Mouse (Mus musculus) midbrain, embryonic 16.5 days (tissue): Measurements from ENCODE around the gene Pth2. TPM values are rescaled to one million over a fixed set of nuclear protein-coding genes. Genes with fewer than 3 reads are reported as not detected.

Experiments used
- ATAC-seq: fragments of 200-750 bp; cut with Nextera tagmentation; 2 replicates; pipeline ENCODE4 v1.8.0; 2017; ENCODE audit warnings: moderate TSS enrichment
- H3K27ac ChIP-seq: fragments of 300-500 bp; sonication (generic); 2 replicates; pipeline ENCODE4 v1.5.1; 2014; ENCODE audit warnings: mild to moderate bottlenecking, low read length, mixed read lengths
- H3K27me3 ChIP-seq: fragments of 300-500 bp; sonication (generic); 2 replicates; pipeline ENCODE4 v1.6.1; 2014; ENCODE audit warnings: low read depth, low read length, mixed read lengths; ENCODE audit not compliant: control insufficient read depth, insufficient read depth
- H3K36me3 ChIP-seq: fragments of 300-500 bp; sonication (generic); 2 replicates; pipeline ENCODE4 v1.6.1; 2014; ENCODE audit warnings: mild to moderate bottlenecking, low read length, moderate library complexity, mixed read lengths; ENCODE audit not compliant: control insufficient read depth, insufficient read depth
- H3K4me1 ChIP-seq: fragments of 300-500 bp; sonication (generic); 2 replicates; pipeline ENCODE4 v1.6.1; 2014; ENCODE audit warnings: mild to moderate bottlenecking, low read length, mixed read lengths; ENCODE audit not compliant: control insufficient read depth, insufficient read depth
- H3K4me2 ChIP-seq: fragments of 300-500 bp; sonication (generic); 2 replicates; pipeline ENCODE4 v1.6.1; 2014; ENCODE audit warnings: mild to moderate bottlenecking, low read length, mixed read lengths
- H3K4me3 ChIP-seq: fragments of 300-500 bp; sonication (generic); 2 replicates; pipeline ENCODE4 v1.5.1; 2014; ENCODE audit warnings: low read depth, mild to moderate bottlenecking, low read length, moderate library complexity, mixed read lengths
- H3K9ac ChIP-seq: fragments of 300-500 bp; sonication (generic); 2 replicates; pipeline ENCODE4 v1.6.1; 2014; ENCODE audit warnings: low read depth, low read length, mixed read lengths
- H3K9me3 ChIP-seq: fragments of 300-500 bp; sonication (generic); replicated peaks from 2 replicates; pipeline ENCODE4 v1.6.1; 2014; ENCODE audit warnings: mild to moderate bottlenecking, low read length, mixed read lengths; ENCODE audit not compliant: control insufficient read depth, poor library complexity, severe bottlenecking
- WGBS: fragments of 180-500 bp; shearing (Covaris S2); extraction: QIAGEN DNeasy Blood & Tissue Kit; methylation state at CpG from one replicate; pipeline ENCODE4 v1.1.7; 2014; 5-methylcytosine and 5-hydroxymethylcytosine counted together
- polyA plus RNA-seq: library from polyadenylated mRNA; unstranded; fragments of >200 nt; fragmentation: Nextera tagmentation; extraction: Ambion mirVana; gene quantifications from 2 replicates; pipeline ENCODE4 v1.2.1, GENCODE M21; 2015

Gene Pth2
- polyA plus RNA-seq, result 1.1 and 1.2 TPM in 2 replicates

DNA sequence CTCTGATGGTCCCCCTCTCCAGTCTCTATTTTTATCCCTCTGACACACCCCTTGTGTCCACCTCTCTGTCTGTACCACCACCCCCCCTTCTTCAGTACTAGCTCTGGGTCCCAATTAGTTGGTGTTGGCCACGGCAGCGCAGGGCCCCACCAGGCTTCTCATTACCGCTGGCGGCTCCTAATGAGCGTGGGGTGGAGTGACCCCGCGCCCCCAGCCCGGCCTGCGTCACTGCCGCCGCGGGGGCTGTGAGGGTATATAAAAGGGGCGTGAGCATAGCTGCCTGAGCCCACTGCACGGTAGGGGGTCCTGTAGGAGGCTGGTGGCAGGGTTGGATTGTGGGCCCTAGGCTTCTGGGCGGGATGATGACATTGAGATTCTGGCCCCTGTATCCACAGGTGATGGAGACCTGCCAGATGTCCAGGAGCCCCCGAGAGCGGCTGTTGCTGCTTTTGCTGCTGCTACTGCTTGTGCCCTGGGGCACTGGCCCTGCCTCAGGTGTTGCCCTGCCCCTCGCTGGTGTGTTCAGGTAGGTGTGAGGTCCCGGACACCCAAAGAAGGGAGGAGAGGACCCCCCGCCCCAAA lies at the start of gene Pth2:
Gene Pth2, plus strand, starts transcription at position 100 of the 582 bp plus-strand sequence.
- Histone ChIP-seq H3K9ac (peak within 1 kb of the TSS; percentile 56; the same call in 1 of the 2 replicates), H3K27me3 (peaks cover 81% of the 10 kb centered on the region), H3K27ac (no peak within 1 kb of the TSS), H3K4me1 (peaks cover 19% of the 10 kb centered on the region), H3K36me3 (no peaks in the 10 kb centered on the region), H3K4me3 (peak within 1 kb of the TSS; percentile 42), H3K9me3 (no peaks in the 10 kb centered on the region), H3K4me2 (peak within 1 kb of the TSS; percentile 76)
- WGBS, result 21% methylated on average over 20 of the region's 20 CpGs
- no peak for ATAC-seq

DNA sequence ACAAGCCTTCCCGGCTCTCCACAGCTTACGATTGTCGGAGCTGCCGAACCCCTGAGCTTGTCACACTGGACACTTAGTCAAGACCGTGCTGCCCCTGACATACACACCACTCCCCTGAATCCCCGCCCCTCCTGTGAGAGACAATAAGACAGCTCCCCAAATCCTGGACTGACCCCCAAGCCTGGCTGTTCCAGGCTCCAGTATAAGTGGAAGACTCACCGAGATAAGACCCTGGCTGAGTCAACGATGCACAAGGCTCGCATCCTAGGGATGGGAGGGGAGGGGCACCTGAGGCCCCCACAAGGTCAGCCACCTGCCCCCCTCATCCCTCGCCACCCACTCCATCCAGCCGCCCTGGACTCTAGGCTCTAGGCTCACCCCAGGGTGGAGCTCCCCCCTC lies 48.9 kb upstream of the Pth2 start:
- WGBS, result 76% methylated on average over 11 of the region's 11 CpGs
- no peak overlapping the region for H3K4me3 ChIP-seq
- H3K27me3 ChIP-seq, result peaks cover 7% of the 10 kb centered on the region
- no peaks in the 10 kb centered on the region; the same call in 1 of the 2 replicates for H3K9me3 ChIP-seq
- H3K36me3 ChIP-seq, result peaks cover under 1% of the 10 kb centered on the region; the same call in 1 of the 2 replicates
- H3K9ac ChIP-seq, result no peak overlapping the region
- no peak for ATAC-seq
- H3K4me1 ChIP-seq, result peaks cover 19% of the 10 kb centered on the region
- no peak overlapping the region for H3K4me2 ChIP-seq
- no peak overlapping the region for H3K27ac ChIP-seq

- Histone ChIP-seq H3K27me3 (peaks cover 14% of the 10 kb centered on the region), H3K36me3 (no peaks in the 10 kb centered on the region), H3K9me3 (no peaks in the 10 kb centered on the region; the same call in 1 of the 2 replicates), H3K4me3 (no peak overlapping the region), H3K4me2 (no peak overlapping the region), H3K9ac (no peak overlapping the region), H3K4me1 (peaks cover 10% of the 10 kb centered on the region), H3K27ac (no peak overlapping the region)
- no peak for ATAC-seq
- 74% methylated on average over 8 of the region's 8 CpGs for WGBS
Measured at GRCm38 (mm10) chr7:45133446-45134159, 47.2 kb upstream of the Pth2 start.

DNA sequence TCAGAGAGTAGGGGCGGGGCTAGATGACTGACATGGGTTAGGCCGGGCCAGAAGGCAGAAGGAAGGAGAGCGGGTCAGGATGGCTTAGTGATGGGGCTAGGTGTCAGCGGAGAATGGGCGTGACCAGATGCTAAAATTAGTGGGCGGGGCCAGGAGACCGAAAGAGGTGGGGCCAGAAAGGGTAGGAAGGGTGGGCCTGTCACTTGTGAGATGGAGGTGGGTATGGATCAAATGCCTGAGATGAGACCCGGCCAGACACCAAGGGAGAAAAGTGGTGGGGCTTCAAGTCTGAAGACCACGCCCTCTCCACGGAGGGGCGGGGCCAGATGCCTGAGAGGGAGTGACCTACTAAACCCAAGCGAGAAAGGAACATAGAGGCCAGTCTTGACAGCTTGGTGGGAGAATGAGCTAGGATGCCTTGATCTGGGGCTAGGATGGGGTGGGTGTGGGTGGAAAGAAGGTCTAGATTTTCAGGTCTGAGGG lies 46.2 kb upstream of the Pth2 start:
- Histone ChIP-seq H3K4me1 (peaks cover 6% of the 10 kb centered on the region), H3K36me3 (no peaks in the 10 kb centered on the region), H3K4me2 (no peak overlapping the region), H3K27me3 (peaks cover 14% of the 10 kb centered on the region), H3K27ac (no peak overlapping the region), H3K4me3 (no peak overlapping the region), H3K9me3 (no peaks in the 10 kb centered on the region; the same call in 1 of the 2 replicates), H3K9ac (no peak overlapping the region)
- no peak for ATAC-seq
- 5% methylated on average over 12 of the region's 12 CpGs for WGBS

- Histone ChIP-seq H3K9me3 (no peaks in the 10 kb centered on the region; the same call in 1 of the 2 replicates), H3K4me1 (peaks cover 4% of the 10 kb centered on the region; the same call in 1 of the 2 replicates), H3K4me2 (no peak overlapping the region), H3K27me3 (peaks cover 14% of the 10 kb centered on the region), H3K9ac (peak overlapping the region; percentile 68; the same call in 1 of the 2 replicates), H3K4me3 (no peak overlapping the region), H3K27ac (no peak overlapping the region), H3K36me3 (no peaks in the 10 kb centered on the region)
- no peak for ATAC-seq
- 85% methylated on average over 3 of the region's 3 CpGs for WGBS
Measured at GRCm38 (mm10) chr7:45135370-45135769, 45.4 kb upstream of the Pth2 start.

- no peak within 1 kb of the TSS for H3K27ac ChIP-seq
- H3K4me3 ChIP-seq, result peak within 1 kb of the TSS; percentile 41
- H3K9me3 ChIP-seq, result no peaks in the 10 kb centered on the region; the same call in 1 of the 2 replicates
- WGBS, result 6% methylated on average over 29 of the region's 29 CpGs
- ATAC-seq, result peak; percentile 77
- H3K9ac ChIP-seq, result peak within 1 kb of the TSS; percentile 68
- peaks cover 14% of the 10 kb centered on the region for H3K27me3 ChIP-seq
- peak within 1 kb of the TSS; percentile 68 for H3K4me2 ChIP-seq
- no peaks in the 10 kb centered on the region for H3K36me3 ChIP-seq
- peaks cover 4% of the 10 kb centered on the region; the same call in 1 of the 2 replicates for H3K4me1 ChIP-seq
Measured at GRCm38 (mm10) chr7:45135993-45136567, 44.7 kb upstream of the Pth2 start, which contains the start of the genes Gm45713 and Flt3l. Gene Gm45713, minus strand, starts transcription at chr7:45136231. Gene Flt3l, minus strand, starts transcription at chr7:45136432.

GRCm38 (mm10) chr7:45137171-45138006 lies 43.4 kb upstream of the Pth2 start:
- WGBS, result 83% methylated on average over 12 of the region's 12 CpGs
- Histone ChIP-seq H3K27ac (no peak overlapping the region), H3K4me3 (no peak overlapping the region), H3K27me3 (peaks cover 14% of the 10 kb centered on the region), H3K36me3 (no peaks in the 10 kb centered on the region), H3K9me3 (no peaks in the 10 kb centered on the region; the same call in 1 of the 2 replicates), H3K4me2 (no peak overlapping the region), H3K9ac (no peak overlapping the region), H3K4me1 (peaks cover 4% of the 10 kb centered on the region; the same call in 1 of the 2 replicates)
- ATAC-seq, result no peak

GRCm38 (mm10) chr7:45138403-45138802 lies 42.4 kb upstream of the Pth2 start:
- no peaks in the 10 kb centered on the region; the same call in 1 of the 2 replicates for H3K9me3 ChIP-seq
- no peak overlapping the region for H3K4me3 ChIP-seq
- H3K36me3 ChIP-seq, result 0 out of 2 replicates have a peak, but pooled peaks cover 2% of the 10 kb centered on the region
- peaks cover 14% of the 10 kb centered on the region for H3K27me3 ChIP-seq
- H3K4me1 ChIP-seq, result peaks cover 4% of the 10 kb centered on the region; the same call in 1 of the 2 replicates
- WGBS, result 65% methylated on average over 1 of the region's 1 CpGs
- H3K27ac ChIP-seq, result no peak overlapping the region
- ATAC-seq, result no peak
- H3K4me2 ChIP-seq, result no peak overlapping the region
- no peak overlapping the region for H3K9ac ChIP-seq
